Mouse (Mus musculus) bone marrow macrophage, adult 2 months (primary cell): ENCODE results near the gene Esr1.

Experiments
- CTCF ChIP-seq: IDR thresholded peaks from 2 replicates; pipeline ENCODE4 v1.5.1; 2012; ENCODE audit warnings: low read depth, mild to moderate bottlenecking, low read length, moderate library complexity
- POLR2A ChIP-seq: IDR thresholded peaks from 2 replicates; pipeline ENCODE4 v1.6.1; 2012; ENCODE audit warnings: mild to moderate bottlenecking, low read depth, low read length, borderline replicate concordance

DNA sequence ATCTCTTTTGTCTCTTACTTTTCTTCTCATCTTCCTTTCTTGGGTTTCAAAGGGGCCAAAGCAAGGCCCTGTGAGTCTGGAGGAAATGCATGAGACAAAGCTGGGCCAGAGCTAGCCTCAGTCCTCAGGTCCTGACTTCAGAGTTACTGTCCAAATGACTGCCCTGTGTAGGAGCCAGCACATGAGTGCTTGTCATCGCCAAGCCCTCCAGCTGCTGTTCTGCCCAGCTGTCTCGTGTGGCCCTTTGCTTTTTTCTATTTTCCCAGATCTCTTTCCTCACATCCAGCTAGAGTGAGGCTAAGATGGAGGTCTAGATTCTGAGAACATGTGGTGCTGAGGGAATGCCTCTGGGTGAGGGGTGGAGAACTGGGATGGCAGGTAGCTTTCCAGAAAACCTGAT lies 58.7 kb downstream of the Esr1 start:
- no peak for TF ChIP-seq CTCF
- no peak for TF ChIP-seq POLR2A
